Mouse (Mus musculus): ENCODE data around the gene Tpcn1.

Tpcn1 gene

GRCm38 (mm10) chr5:120588569-120589094, at the start of gene Tpcn1, which contains the start of gene Iqcd:
Gene Tpcn1 (minus strand): TSS chr5:120588673.
Gene Iqcd (plus strand): TSS chr5:120589016.
- peak; percentile 98 for DNase-seq (ENCODE audit: low read depth, low spot score)

GRCm38 (mm10) chr5:120635633-120636032, 47.2 kb upstream of the Tpcn1 start:
- DNase-seq (ENCODE audit: low read depth, low spot score): no peak

GRCm38 (mm10) chr5:120634860-120635259, 46.4 kb upstream of the Tpcn1 start:
- no peak for DNase-seq (ENCODE audit: low read depth, low spot score)

DNA sequence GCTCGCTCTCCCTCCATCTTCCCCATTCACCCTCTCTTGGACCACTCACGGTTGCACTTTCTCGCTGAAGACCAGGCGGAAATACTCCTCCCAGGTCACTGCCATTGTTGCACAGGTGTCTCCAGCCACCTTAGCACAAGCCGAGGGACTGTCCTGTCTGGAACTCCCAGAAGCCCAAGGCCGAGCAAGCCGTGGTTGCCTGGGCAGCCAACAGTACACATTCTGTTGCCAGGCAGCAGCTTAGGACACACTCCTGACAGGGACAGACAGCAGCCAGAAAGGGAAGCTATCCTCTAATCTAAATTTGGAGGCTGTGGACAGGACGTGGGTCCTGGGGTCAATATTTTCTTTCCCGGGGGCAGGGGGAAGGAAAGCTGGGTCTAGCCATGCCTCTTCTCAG, 45.7 kb upstream of the Tpcn1 start, which contains the start of gene Cfap73:
Gene Cfap73 (minus strand): TSS at position 105 of the 400 bp plus-strand sequence.
- DNase-seq (ENCODE audit: low read depth, low spot score): no peak

GRCm38 (mm10) chr5:120631892-120632291, 43.4 kb upstream of the Tpcn1 start:
- DNase-seq (ENCODE audit: low read depth, low spot score): no peak

GRCm38 (mm10) chr5:120631128-120631527, 42.7 kb upstream of the Tpcn1 start:
- no peak for DNase-seq (ENCODE audit: low read depth, low spot score)

GRCm38 (mm10) chr5:120628624-120629023, 40.2 kb upstream of the Tpcn1 start:
- DNase-seq (ENCODE audit: low read depth, low spot score): no peak

DNA sequence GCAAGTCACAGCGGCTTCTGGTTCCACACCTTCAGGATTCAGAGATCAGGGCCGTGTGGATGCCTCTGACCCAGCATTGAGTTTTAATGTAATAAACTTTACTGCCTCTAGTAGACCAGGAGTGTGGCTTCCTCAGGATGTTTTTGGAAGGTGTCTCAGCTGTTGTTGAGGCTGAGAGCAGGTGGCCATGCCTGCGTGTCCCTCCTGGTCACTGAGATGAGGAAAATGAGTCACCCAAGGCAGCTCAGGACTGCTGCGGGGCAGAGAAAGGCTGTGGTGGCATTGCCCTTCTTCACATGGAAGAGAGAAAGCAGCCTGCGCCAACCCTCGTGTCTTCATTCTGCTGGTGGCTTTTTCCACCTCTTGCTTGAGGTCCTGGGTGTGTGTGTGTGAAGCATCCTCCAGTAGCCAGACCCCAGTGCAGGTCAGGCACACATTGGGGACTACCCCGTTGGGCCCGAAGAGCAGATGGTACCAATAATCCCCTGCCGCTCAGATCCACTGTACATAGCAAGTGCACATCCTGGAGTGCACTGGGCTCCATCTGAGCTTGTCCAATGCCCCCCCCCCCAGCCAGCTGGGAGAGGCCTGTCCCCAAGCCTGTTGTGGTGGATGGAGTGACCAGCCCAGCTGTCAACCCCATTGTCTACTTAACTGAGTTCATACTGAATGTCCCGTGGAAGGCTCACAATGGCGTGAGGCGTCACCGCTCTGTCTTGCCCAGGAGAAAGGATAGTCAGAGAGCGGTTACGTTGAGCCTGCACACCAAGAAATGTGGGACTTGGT, 39.2 kb upstream of the Tpcn1 start:
- no peak for DNase-seq (ENCODE audit: low read depth, low spot score)

DNA sequence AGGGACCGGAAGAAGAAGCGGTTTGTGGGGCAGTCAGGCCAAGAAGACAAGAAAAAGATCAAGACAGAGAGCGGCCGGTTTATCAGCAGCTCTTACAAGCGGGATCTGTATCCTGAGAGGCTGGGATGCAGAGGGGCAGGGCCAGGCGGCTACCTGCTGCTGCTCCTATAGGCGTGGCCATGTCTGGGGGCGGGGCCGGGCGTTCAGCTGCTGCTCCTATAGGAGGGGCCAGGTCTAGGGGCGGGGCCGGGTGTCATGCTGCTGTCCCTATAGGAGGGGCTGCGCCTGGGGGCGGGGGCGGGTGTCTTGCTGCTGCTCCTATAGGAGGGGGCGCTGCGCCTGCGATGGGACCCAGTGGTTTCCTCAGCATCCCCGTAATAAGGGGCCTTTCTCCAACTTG, 37.9 kb upstream of the Tpcn1 start:
- DNase-seq (ENCODE audit: low read depth, low spot score): no peak

DNA sequence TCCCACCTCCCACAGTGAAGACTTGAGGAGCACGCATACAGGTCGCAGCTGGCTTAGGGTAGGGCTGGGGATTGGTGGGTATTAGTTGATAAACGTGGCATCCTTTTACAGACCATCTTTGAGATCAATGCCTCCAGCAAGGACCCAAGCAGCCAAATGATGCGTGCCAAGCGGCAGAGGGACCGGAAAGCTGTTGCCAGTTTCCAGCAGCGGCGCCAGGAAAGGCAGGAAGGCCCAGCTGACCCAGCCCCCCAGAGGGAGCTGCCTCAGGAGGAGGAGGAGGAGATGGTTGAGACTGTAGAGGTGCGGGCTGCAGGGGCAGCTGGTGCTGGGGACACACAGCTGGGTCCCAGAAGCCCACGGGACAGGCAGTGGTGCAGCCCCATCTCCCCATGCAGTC, 36.0 kb upstream of the Tpcn1 start:
- no peak for DNase-seq (ENCODE audit: low read depth, low spot score)

GRCm38 (mm10) chr5:120622198-120622851, 33.9 kb upstream of the Tpcn1 start:
- DNase-seq (ENCODE audit: low read depth, low spot score): no peak

DNA sequence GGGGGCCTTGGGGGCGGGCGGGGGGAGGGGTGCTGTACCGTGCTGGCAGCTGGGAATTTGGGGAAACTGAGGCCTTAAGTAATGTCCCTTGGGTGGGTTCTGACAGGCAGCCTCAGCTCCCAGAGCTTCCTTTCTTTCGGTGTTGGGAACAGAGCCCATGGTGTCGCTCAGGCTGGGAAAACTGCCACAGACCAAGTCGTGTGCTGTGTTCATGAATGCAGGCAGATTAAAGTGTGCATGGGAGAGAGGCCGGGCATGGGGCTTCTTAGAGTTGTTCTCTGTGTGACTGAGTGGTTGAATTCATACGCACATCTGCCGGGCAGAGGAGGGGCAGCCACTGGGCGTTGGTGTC, 33.3 kb upstream of the Tpcn1 start:
- DNase-seq (ENCODE audit: low read depth, low spot score): no peak

GRCm38 (mm10) chr5:120621078-120621765, 32.7 kb upstream of the Tpcn1 start:
- no peak for DNase-seq (ENCODE audit: low read depth, low spot score)

DNA sequence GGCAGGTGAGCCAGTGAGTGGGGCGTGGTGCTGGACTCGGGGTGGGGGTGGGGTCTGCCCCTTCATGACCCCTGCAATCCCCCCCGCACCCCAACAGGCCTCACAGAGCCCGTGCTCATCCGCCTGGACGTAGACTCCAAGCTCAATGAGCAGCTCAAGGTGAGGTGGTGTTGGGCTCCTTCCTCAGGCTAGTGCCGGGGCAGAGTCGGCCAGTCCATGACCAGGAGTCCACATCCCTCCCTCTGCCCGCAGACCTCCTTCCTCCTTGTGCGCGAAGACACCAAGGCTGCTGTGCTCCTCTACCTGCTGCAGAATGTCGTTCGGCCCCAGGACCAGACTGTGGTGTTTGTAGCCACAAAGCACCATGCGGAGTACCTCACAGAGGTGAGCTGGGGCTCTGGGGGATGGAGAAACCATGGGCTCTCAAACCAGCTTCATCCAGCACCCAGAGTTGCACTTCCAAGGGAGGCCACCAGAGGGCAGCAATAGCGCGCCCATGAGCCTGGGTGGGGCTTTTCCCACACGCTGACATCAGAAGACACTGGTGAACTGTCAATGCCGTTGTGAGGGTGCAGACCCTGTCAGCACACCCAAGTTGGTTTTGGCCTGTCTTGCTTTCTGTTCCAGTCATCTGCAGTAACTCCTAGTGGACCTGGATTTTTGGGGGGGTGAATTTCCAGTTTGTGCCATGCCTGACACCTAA, 32.1 kb upstream of the Tpcn1 start:
- DNase-seq (ENCODE audit: low read depth, low spot score): no peak

- no peak for DNase-seq (ENCODE audit: low read depth, low spot score)
Observed at GRCm38 (mm10) chr5:120619201-120619600, 30.7 kb upstream of the Tpcn1 start.

GRCm38 (mm10) chr5:120618778-120619177, 30.3 kb upstream of the Tpcn1 start:
- no peak for DNase-seq (ENCODE audit: low read depth, low spot score)

DNA sequence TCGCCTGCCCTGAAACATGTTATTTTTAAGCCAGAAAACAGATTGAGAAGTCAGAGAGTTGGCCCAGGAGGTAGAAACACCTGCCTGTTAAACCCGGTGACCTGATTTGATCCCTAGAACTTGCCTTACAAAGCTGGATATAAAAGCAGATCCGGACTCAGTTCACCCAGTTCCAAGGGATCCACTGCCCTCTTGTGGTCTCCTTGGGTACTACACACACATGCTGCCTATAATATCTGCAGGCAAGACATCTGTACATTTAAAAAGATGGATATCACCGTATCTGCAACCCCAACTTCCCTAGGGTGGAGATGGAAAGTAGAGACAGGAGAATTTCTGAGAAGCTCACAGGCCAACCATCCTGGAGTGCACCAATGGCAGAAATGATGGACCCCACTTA, 27.4 kb upstream of the Tpcn1 start:
- no peak for DNase-seq (ENCODE audit: low read depth, low spot score)

GRCm38 (mm10) chr5:120612822-120613604, 24.5 kb upstream of the Tpcn1 start:
- DNase-seq (ENCODE audit: low read depth, low spot score): peak; percentile 100

GRCm38 (mm10) chr5:120612442-120612821, 24.0 kb upstream of the Tpcn1 start, which contains the start of the genes Rita1 and Ddx54:
Gene Rita1 (minus strand): TSS chr5:120612589.
Gene Ddx54 (plus strand): TSS chr5:120612739.
- no peak for DNase-seq (ENCODE audit: low read depth, low spot score)

DNA sequence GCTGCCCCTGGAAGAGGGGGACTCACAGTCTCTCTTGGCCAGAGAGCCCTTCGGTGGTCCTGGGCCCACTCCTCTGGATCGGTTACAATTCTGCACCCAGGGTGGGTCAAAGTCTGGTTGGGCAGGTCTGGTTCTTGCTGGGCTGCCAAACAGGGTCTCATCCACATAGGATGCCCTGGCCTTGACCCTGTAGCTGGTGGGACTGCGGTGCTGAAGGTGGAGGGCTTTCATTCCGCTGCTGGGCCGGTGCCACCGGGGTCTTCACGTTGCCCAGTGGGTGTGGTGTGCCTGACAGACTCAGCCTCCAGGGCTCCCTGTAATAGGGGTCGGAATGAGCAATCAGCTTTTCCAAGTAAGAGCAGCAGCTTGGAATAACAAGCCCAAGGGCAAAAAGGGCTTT, 22.9 kb upstream of the Tpcn1 start:
- DNase-seq (ENCODE audit: low read depth, low spot score): no peak

- DNase-seq (ENCODE audit: low read depth, low spot score): no peak
Observed at GRCm38 (mm10) chr5:120610906-120611305, 22.4 kb upstream of the Tpcn1 start.
